Mouse (Mus musculus) CH12F3 (cell line): ENCODE measurements around the gene Olfr414.

ENCODE experiments used
- in situ Hi-C: fragments of 300-500 bp; cut with MboI; formaldehyde crosslinking; loops from 2 replicates; pipeline ENCODE4 v1.14.3; 2020; ENCODE audit warnings: low sequenced_read_pairs

The Olfr414 gene

GRCm38 (mm10) chr1:174423764-174424163 is at the start of gene Olfr414:
TSS of gene Olfr414 (plus strand) at chr1:174424064.
- in situ Hi-C loops: no loop called here

GRCm38 (mm10) chr1:174390746-174391145 is 33.1 kb upstream of the Olfr414 start, which contains the start of gene Olfr248:
TSS of gene Olfr248 (plus strand) at chr1:174391046.
- in situ Hi-C loops: no loop called here

GRCm38 (mm10) chr1:174422959-174423358 is 905 bp upstream of the Olfr414 start:
- in situ Hi-C loops: no loop called here

- in situ Hi-C loops: no loop called here
These were observed 2.5 kb downstream of the Olfr414 start for GRCm38 (mm10) chr1:174426180-174426986.

DNA sequence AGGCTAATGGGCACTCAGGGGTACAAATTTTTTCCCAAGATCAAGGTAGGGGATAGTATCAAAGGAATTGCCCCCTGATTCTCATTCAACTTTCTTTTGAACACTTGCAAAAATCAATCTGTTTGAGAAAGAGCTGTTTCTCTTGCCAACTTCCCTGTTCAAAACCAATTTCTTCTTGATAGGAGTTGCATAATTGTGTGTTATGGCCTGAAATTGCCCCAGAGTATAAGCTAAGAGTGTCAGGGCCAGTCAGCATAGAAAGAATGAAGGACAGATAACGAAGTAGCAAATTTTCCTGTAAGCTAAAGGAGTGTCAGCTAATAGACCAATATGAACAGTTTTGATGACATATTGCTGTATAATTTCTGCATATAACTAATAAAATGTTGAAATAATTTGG is 3.5 kb downstream of the Olfr414 start:
- in situ Hi-C loops: no loop called here

DNA sequence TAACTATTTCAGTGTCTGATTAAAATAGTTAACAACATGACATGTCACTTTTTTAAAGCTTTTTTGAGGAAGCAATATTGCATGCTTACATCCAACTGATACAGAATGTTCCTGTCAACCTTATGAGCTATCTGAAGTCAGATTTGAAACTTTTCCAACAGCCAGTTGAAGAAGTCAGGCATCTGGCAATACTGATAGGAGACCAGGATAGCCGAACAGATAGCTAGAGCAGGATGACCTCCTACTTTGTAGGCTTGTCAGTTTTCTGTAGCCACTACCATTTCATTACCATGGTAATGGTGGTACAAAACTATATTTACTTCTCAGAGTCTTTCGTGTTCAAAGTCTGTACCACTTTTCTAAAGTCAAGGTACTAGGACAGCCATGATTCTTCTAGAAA is 4.5 kb downstream of the Olfr414 start:
- in situ Hi-C loops: no loop called here

- in situ Hi-C loops: no loop called here
These were observed 10.3 kb downstream of the Olfr414 start for GRCm38 (mm10) chr1:174434121-174434520.

DNA sequence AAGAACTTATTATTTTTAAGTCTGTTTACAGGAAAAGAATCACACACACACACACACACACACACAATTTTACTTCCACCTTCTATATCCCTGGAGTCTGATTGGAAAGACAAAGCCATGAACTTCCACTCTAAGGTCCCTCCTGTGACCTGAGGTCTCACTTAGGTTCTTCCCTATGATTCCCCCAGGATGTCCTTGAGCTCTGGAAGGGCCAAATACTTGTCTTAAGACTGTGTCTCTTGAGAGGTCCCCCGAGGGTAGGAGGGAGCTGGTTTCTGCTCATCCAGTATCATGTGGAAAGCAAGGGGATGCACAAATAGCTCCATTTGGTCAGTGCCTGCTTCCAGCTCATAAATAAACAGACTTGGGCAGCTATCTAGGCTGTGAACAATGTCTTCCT is 17.9 kb downstream of the Olfr414 start, which contains the start of gene Olfr220:
Olfr220 (plus strand) TSS at position 301 of the 400 bp plus-strand sequence.
- in situ Hi-C loops: no loop called here

GRCm38 (mm10) chr1:174455100-174455499 is 31.2 kb downstream of the Olfr414 start:
- in situ Hi-C loops: loop anchor here (25.0 kb wide), 1 partner anchor 993 kb away; no protein-coding TSS in a partner anchor

GRCm38 (mm10) chr1:174465385-174465784 is 41.5 kb downstream of the Olfr414 start:
- in situ Hi-C loops: loop anchor here (25.0 kb wide), 1 partner anchor 1003 kb away; no protein-coding TSS in a partner anchor

- in situ Hi-C loops: loop anchor here (25.0 kb wide), 1 partner anchor 1004 kb away; no protein-coding TSS in a partner anchor
These were observed 42.4 kb downstream of the Olfr414 start for GRCm38 (mm10) chr1:174466240-174466639.

GRCm38 (mm10) chr1:174469736-174470135 is 45.9 kb downstream of the Olfr414 start:
- in situ Hi-C loops: loop anchor here (25.0 kb wide), 1 partner anchor 1007 kb away; no protein-coding TSS in a partner anchor

GRCm38 (mm10) chr1:174482567-174482966 is 58.7 kb downstream of the Olfr414 start:
- in situ Hi-C loops: no loop called here
